Comparison of ENCODE assay signal across 17 mouse cellular contexts in genomic region chr5:88544411-88544810, GRCm38 (mm10). TPM values are rescaled to one million over a fixed set of nuclear protein-coding genes. Genes with fewer than 3 reads are reported as not detected.
DNase-seq lines count a peak whose midpoint lies in the region; ATAC-seq and TF ChIP-seq lines count a peak whose summit lies in the region.
"Not testable (repeated sequence)": the region's sequence is repeated elsewhere in the genome, so short reads cannot be mapped to it uniquely, and the experiment has no call there.
"Had no signal": no experiment of that assay in that cellular context is flagged by ENCODE, and none has a peak within 500 bp of the region (broad histone marks: within the 10 kb centered on the region; RNA-seq: fewer than 3 reads in every experiment).

No protein-coding gene starts in this region.

- not testable (repeated sequence) for H3K27ac ChIP-seq in kidney, adult 2 months (ENCODE audit: insufficient read depth, low read depth, low read length)

- H3K36me3 ChIP-seq in kidney, adult 2 months (ENCODE audit: control insufficient read depth, insufficient read depth, low read length): not testable (repeated sequence)

- 87% methylated on average over 1 of the region's 1 CpGs for WGBS in kidney, adult 2 months

- TF ChIP-seq CTCF in Patski (IDR thresholded peaks at IDR 0.05); kidney, adult 2 months (conservative IDR thresholded peaks at IDR 0.05; ENCODE audit: insufficient read depth, insufficient read length, low read depth, low read length): not testable (repeated sequence)

- ATAC-seq in Patski: peak; percentile 65

- POLR2A ChIA-PET in Patski (lab: Charles Lee): interaction anchor here (0.5 kb wide), 1 partner anchor 38 kb away, joined by 3 read pairs; no protein-coding TSS in a partner anchor

- not testable (repeated sequence) for H3K4me3 ChIP-seq in kidney, adult 2 months (ENCODE audit: insufficient read depth, low read depth, low read length)

- not testable (repeated sequence) for TF ChIP-seq POLR2A in kidney, adult 2 months (IDR thresholded peaks at IDR 0.05; ENCODE audit: low read depth, low read length)

- peaks cover 17% of the 10 kb centered on the region for H3K27me3 ChIP-seq in Patski
- not testable (repeated sequence) for H3K27me3 ChIP-seq in kidney, adult 2 months (replicated peaks; ENCODE audit: control insufficient read depth, insufficient read depth, low read length)

- DNase-seq in Muller cell, postnatal 12 days (ENCODE audit: inconsistent ontology term): peak; percentile 23
- DNase-seq in Patski (ENCODE audit: low read depth, low spot score): not testable (repeated sequence)
- DNase-seq in kidney, adult 2 months: peak; percentile 51
- DNase-seq in kidney, postnatal 14 days: peak; percentile 24

- in situ Hi-C loops in Patski (cut with MboI; ENCODE audit: low pct_unique_long_range_greater_than_20kb): not testable (repeated sequence)

- CTCF ChIA-PET in Patski (lab: Charles Lee): interaction anchor here (2.2 kb wide), 2 partner anchors 10 to 24 kb away, joined by 11 to 18 read pairs; partner anchors contain the start of gene Utp3

- H3K4me1 ChIP-seq in kidney, adult 2 months (ENCODE audit: control insufficient read depth, insufficient read depth, low read length): not testable (repeated sequence)

RNA-seq across cellular contexts. Expression of gene Utp3, which starts 9.9 kb away (rescaled TPM):
- polyA plus RNA-seq in Patski (2021): 78.9 TPM
- 7.9 and 9.8 TPM in 2 replicates for polyA plus RNA-seq in kidney, adult 2 months (2012; rRNA removed)

RNA-seq across cellular contexts. Expression of gene Jchain, which starts 16.7 kb away (rescaled TPM):
- polyA plus RNA-seq in Patski (2021): 0.23 TPM
- 3.2 and 5.5 TPM in 2 replicates for polyA plus RNA-seq in kidney, adult 2 months (2012; rRNA removed)
- polyA plus RNA-seq: embryonic facial prominence, embryonic 13.5 days; erythroblast, embryonic 14.5 days; forebrain, embryonic 10.5 days; G1E had no signal

RNA-seq across cellular contexts. Expression of gene Rufy3, which starts 20.4 kb away (rescaled TPM):
- polyA plus RNA-seq in Patski (2021): 17.4 TPM
- 21.2 and 24.0 TPM in 2 replicates for polyA plus RNA-seq in kidney, adult 2 months (2012; rRNA removed)

RNA-seq across cellular contexts. Expression of gene Enam, which starts 56.6 kb away (rescaled TPM):
- polyA plus RNA-seq in Patski (2021): not detected
- polyA plus RNA-seq in kidney, adult 2 months (2012; rRNA removed): not detected in 2 replicates
- polyA plus RNA-seq: adrenal gland, adult 2 months; brain, embryonic 14.5 days; CD4-positive, CD25-positive, alpha-beta regulatory T cell, adult 4 months; embryonic facial prominence, embryonic 11.5 days; embryonic facial prominence, embryonic 13.5 days; embryonic facial prominence, embryonic 15.5 days; erythroblast, embryonic 14.5 days; forebrain, embryonic 10.5 days; forebrain, embryonic 12.5 days; forebrain, embryonic 14.5 days; forebrain, embryonic 16.5 days; frontal cortex, adult 2 months; G1E had no signal
